Mouse (Mus musculus) urinary bladder, adult 2 months (tissue): ENCODE measurements around the gene Epsti1. TPM values are rescaled to one million over a fixed set of nuclear protein-coding genes. Genes with fewer than 3 reads are reported as not detected.

Experiments
- DNase-seq: peaks from one replicate; pipeline ENCODE4 v3.0.0; 2022; ENCODE audit warnings: low spot score
- polyA plus RNA-seq: library from polyadenylated mRNA; depleted of rRNA; stranded (reverse); fragments of >200 nt; gene quantifications from 2 replicates; pipeline ENCODE4 v1.2.3, GENCODE M21; 2012

Epsti1 gene
- polyA plus RNA-seq, 1 experiment = 4.6 TPM

- no peak for DNase-seq
Measured at GRCm38 (mm10) chr14:77923076-77923865, 19.2 kb downstream of the Epsti1 start.

GRCm38 (mm10) chr14:77925414-77925813, 21.4 kb downstream of the Epsti1 start:
- no peak for DNase-seq

- DNase-seq = no peak
Measured at GRCm38 (mm10) chr14:77926718-77927117, 22.7 kb downstream of the Epsti1 start.

DNA sequence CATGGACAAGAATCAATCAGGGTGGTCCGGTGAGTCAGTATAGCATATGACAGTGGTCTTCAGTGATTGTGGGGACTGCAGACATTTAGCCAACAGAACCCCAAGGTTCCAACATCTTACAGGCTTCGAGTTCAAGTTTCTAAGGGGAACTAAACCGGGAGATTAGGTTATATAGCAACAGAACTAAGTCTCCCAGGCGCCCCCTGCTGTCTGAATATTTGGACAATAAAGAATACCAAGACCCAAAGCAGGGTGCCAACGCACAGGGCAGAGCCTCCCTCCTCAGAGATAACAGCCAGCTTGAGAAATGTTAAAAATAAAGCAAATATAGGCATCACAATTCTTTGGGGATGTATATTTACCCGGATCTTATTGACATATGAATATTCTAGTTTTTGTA, 24.0 kb downstream of the Epsti1 start:
- DNase-seq = no peak

- no peak for DNase-seq
Measured at GRCm38 (mm10) chr14:77928653-77929052, 24.6 kb downstream of the Epsti1 start.

DNA sequence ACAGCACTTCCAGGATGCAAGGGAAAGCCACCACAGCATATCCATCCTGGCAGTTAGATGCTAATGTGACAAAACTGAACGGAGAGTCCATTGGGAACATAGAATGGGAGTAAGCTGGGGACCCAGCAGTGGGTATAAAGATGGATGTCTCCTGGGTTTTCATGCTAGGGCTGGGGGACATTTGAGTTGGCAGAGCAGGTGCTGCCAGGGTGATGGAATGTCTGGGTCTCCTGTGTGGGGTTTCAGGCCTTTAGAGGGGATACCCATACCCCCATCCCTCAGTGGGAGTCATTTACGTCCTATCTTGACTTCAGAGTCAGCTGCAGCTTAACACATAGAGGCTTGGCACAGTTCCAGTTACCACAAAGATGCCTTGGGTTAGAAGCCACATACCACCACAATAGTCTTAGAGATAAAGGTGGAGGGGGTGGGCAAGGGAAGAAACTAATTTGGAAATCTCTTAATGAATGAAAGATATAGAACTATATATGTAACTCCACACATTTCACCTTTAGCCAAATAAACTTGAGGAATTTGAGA, 25.2 kb downstream of the Epsti1 start:
- DNase-seq = no peak

GRCm38 (mm10) chr14:77932150-77933047, 28.4 kb downstream of the Epsti1 start:
- DNase-seq = no peak

GRCm38 (mm10) chr14:77933243-77933642, 29.2 kb downstream of the Epsti1 start:
- no peak for DNase-seq

DNA sequence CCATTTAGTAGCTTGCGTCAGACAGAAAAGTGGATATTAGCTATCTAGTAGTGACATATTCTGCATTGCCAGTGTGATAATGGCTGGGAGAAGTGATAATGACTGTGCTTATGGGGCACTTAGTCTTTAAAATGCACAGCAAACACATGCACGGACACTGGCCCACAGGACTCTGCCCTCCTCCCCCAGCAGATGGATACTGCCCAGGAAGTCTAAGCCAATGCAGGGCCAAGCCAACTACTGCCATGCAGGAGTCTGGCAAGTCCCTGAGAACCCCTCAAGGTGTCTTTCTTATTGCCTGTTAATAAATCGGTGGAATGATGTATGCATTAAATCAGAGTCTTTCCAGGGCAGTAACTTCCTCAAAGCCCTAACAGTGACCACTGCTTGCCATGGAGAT, 30.4 kb downstream of the Epsti1 start:
- DNase-seq = no peak

DNA sequence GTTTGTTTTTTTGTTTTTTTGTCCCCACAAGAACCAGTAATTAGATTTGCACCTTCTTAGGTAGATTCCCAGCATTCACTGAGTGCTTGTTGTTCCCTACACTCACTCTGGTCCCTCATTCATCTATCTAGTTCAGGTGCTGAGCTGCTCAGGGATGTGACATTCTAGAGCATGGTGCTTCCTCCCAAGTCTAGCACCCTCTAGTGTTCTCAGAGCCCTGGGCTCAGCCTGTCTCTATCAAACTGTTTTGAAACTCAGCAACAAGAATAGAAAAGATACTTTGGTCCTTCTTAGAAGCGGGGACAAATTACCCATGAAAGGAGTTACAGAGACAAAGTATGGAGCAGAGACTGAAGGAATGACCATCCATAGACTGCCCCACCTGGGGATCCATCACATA, 37.1 kb downstream of the Epsti1 start:
- DNase-seq = no peak

- no peak for DNase-seq
Measured at GRCm38 (mm10) chr14:77942235-77942634, 38.2 kb downstream of the Epsti1 start.

DNA sequence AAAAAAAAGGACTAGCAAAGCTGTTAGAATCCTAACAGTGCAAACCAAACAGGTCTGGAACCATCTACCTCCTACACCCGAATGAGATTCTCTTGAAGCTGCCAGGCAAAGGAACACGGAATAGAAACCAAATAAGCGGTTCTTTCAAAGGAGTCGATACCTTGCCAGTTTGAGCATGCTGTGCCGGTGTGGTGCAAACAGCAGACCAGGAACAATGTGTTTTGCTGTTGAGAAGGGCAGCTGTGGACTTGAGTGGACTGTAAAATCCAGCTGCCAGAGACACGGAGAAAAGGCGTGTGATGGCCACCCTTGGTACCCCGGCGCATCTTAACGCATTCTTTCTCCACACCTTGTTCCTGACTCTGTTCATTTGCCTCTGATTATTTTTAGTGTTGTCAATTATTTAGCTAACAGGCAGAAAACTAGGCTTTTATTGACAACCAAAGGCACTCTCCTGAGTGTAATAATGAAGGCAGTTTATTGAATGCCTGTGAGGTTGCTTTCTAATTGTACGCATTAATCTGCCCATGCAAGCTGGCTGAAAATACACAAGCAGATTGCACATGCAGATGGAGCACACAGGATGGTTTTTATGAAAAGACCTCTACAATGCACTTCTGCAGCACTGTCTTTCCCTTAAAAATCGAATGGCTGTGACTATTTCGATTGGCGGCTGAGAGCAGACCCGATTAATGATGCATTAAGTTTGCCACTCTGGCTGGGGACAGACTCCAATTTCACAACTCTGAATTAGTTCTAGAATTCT, 38.9 kb downstream of the Epsti1 start:
- no peak for DNase-seq

DNA sequence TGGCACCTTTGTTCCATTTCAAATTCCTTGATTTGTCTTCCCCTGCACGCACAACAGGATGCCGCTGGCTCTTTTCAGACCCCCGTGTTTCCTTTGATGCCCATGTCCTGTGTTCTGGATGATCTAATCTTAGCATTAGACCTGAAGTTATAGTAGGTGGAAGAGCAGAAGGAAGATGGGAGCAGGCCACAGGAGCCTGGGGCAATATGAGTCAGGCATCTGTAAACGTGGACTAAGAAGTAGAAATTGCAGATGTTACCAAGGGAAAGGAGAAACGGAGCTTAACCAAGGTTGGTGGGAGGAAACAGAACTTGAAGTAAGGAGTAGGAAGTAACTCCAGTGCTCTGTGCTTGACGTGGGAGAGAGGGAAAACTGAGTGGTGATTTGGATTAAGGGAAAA, 57.7 kb downstream of the Epsti1 start:
- no peak for DNase-seq

- DNase-seq = no peak
Measured at GRCm38 (mm10) chr14:77963525-77963924, 59.5 kb downstream of the Epsti1 start.

DNA sequence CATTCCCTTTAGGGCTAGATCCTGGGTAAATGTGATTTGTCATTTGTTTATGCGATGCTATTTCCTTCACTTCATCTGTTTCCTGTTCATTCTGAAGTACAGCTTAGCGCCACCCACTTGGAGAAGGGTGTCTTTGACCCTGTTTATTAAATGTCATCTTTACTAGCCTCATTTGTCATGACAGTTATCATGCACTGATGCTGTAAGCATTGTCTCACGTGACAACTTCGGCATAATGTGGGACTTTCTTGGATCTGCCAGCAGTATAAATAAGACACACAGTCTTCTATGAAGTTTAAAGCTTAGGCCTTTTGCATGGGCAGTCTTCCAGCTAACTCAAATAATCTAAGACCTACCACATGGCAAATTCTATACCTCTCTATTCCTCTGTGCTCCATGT, 67.3 kb downstream of the Epsti1 start:
- no peak for DNase-seq

- DNase-seq = no peak
Measured at GRCm38 (mm10) chr14:77974221-77974620, 70.2 kb downstream of the Epsti1 start.

- DNase-seq = no peak
Measured at GRCm38 (mm10) chr14:77975702-77976101, 71.7 kb downstream of the Epsti1 start.

- DNase-seq = no peak
Measured at GRCm38 (mm10) chr14:77981516-77981915, 77.5 kb downstream of the Epsti1 start.

DNA sequence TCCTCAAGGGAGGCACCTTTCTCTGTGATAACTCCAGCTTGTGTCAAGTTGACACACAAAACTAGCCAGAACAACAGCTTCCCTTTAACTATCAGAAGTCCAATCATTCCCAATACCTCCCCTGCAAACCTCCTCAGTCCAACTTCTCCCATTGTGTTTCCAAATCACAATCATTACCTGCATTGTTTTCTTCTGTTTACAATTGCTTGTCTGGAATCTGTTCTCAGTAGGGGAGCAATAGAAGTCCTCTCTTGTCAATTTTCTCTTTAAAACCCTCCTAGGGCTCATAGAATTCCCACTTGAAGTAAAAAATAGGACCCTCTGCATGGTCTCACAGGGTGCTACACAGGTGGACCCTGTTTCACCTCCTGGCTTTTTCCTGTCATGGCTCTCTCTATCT, 93.7 kb downstream of the Epsti1 start:
- DNase-seq = no peak

GRCm38 (mm10) chr14:78004486-78004885, 100.4 kb downstream of the Epsti1 start:
- no peak for DNase-seq

GRCm38 (mm10) chr14:78008019-78008418, 104.0 kb downstream of the Epsti1 start:
- no peak for DNase-seq

DNA sequence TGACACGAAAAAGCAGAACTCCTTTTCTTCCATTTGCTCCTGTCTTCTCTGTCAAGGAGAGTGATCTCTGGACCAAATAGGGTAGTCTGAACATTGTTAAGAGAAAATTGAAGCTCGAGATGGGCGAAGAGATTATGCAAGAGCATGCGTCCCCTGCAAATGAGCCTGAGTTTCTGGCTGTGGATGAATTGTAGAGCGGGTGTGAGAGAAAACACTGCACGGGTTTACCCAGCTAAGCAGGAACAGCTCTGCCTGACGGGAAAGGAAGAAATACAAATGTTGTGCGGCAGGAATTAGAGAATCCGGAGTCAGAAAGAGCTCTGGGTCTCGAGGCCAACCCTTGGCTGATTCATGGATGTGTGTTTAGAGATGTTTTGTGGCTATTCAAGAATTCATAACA, 107.8 kb downstream of the Epsti1 start:
- DNase-seq = no peak
